Mouse (Mus musculus) limb, embryonic 11.5 days (tissue): Measurements from ENCODE around the gene Tada1. TPM values are rescaled to one million over a fixed set of nuclear protein-coding genes. Genes with fewer than 3 reads are reported as not detected.

Experiments
- ATAC-seq: fragments of 200-750 bp; cut with Nextera tagmentation; 2 replicates; pipeline ENCODE4 v1.8.0; 2017; ENCODE audit warnings: low read depth; ENCODE audit not compliant: insufficient number of reproducible peaks, low FRiP score, low TSS enrichment
- DNase-seq: peaks from one replicate; pipeline ENCODE4 v3.0.0-alpha.2; 2015; ENCODE audit warnings: low spot score
- H3K27ac ChIP-seq: fragments of 300-500 bp; sonication (generic); replicated peaks from 2 replicates; pipeline ENCODE4 v1.5.1; 2014; ENCODE audit warnings: low read depth, mild to moderate bottlenecking, low read length
- H3K27me3 ChIP-seq: fragments of 300-500 bp; sonication (generic); 2 replicates; pipeline ENCODE4 v1.6.1; 2014; ENCODE audit warnings: mild to moderate bottlenecking, low read length, mixed read lengths; ENCODE audit not compliant: control insufficient read depth, insufficient read depth
- H3K36me3 ChIP-seq: fragments of 300-500 bp; sonication (generic); 2 replicates; pipeline ENCODE4 v1.6.1; 2014; ENCODE audit warnings: mild to moderate bottlenecking, low read length, moderate library complexity, mixed read lengths; ENCODE audit not compliant: control insufficient read depth, insufficient read depth
- H3K4me1 ChIP-seq: fragments of 300-500 bp; sonication (generic); 2 replicates; pipeline ENCODE4 v1.6.1; 2014; ENCODE audit warnings: low read length, mixed read lengths; ENCODE audit not compliant: control insufficient read depth, insufficient read depth
- H3K4me2 ChIP-seq: fragments of 300-500 bp; sonication (generic); 2 replicates; pipeline ENCODE4 v1.6.1; 2014; ENCODE audit warnings: low read depth, mild to moderate bottlenecking, moderate library complexity; ENCODE audit not compliant: severe bottlenecking
- H3K4me3 ChIP-seq: fragments of 300-500 bp; sonication (generic); 2 replicates; pipeline ENCODE4 v1.5.1; 2014; ENCODE audit warnings: low read depth, low read length
- H3K9ac ChIP-seq: fragments of 300-500 bp; sonication (generic); 2 replicates; pipeline ENCODE4 v1.6.1; 2014; ENCODE audit warnings: mild to moderate bottlenecking, low read length
- H3K9me3 ChIP-seq: fragments of 300-500 bp; sonication (generic); 2 replicates; pipeline ENCODE4 v1.6.1; 2016; ENCODE audit warnings: low read length; ENCODE audit not compliant: control insufficient read depth
- WGBS: fragments of 180-500 bp; shearing (Covaris S2); extraction: QIAGEN DNeasy Blood & Tissue Kit; methylation state at CpG from one replicate; pipeline ENCODE4 v1.1.7; 2014; 5-methylcytosine and 5-hydroxymethylcytosine counted together
- polyA plus RNA-seq: library from polyadenylated mRNA; unstranded; fragments of >200 nt; fragmentation: Nextera tagmentation; extraction: Ambion mirVana; gene quantifications from 2 replicates; pipeline ENCODE4 v1.2.1, GENCODE M21; 2014

Tada1 gene
- polyA plus RNA-seq, 1 experiment from 2014 or later: 67.8 TPM

DNA sequence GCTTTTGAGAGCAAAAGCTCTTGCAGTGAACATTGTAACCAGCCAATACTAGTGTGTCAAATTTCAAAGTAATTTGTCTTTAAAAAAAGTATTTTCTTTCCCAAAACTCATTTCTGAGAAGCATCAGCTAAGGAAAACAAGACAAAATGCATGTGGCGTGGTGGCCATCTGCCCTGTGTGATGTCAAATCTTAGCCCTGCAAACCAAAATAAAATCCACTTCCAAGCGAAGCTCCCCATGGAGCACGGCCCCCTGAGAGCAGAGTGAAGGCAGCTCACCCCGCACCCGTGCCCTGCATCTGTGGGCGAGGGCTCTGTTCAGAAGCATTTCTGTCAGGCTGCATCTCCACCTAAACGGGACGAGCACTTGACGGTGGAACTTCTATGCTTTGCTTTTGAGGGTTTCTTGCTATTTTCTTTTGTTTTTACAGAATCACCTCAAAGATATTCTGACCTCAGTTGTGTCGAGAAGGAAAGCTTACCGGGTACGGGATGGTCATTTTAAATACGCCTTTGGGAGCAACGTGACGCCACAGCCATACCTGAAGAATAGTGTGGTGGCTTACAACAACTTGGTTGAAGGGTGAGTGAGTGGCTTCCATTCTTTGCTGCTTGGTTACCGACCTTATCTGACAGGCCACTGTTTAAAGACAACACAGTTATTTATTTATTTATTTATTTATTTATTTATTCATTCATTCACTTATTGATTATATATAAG is 10.7 kb downstream of the Tada1 start:
- no peak for DNase-seq
- H3K36me3 ChIP-seq: peaks cover 36% of the 10 kb centered on the region
- WGBS: 95% methylated on average over 16 of the region's 16 CpGs

DNA sequence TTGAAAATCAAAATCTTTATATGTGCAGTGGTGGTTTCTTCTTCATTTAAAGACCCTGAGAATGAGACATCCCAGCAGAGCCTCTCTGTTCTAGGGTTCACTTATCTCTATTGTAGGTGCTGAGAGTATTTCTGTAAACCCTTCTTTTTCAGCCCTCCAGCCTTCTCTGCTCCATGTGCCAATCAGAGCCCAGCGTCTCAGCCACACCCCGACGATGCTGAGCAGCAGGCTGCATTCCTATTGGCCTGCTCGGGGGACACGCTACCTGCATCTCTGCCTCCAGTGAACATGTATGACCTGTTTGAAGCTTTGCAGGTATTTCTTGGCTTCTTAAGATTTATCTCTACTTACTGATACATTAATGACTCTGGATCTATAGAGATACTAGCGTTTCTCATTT is 12.8 kb downstream of the Tada1 start:
- Histone ChIP-seq H3K4me1 (no peaks in the 10 kb centered on the region), H3K9ac (no peak overlapping the region), H3K4me2 (no peak overlapping the region), H3K4me3 (no peak overlapping the region), H3K36me3 (peaks cover 32% of the 10 kb centered on the region), H3K9me3 (no peaks in the 10 kb centered on the region), H3K27ac (no peak overlapping the region), H3K27me3 (no peaks in the 10 kb centered on the region)
- DNase-seq: no peak
- WGBS: 93% methylated on average over 6 of the region's 6 CpGs
- ATAC-seq: no peak

More for the DNA sequence above, 10.7 kb downstream of the Tada1 start:
- Histone ChIP-seq H3K9me3 (no peaks in the 10 kb centered on the region), H3K27ac (no peak overlapping the region), H3K4me1 (no peaks in the 10 kb centered on the region), H3K4me2 (no peak overlapping the region), H3K27me3 (no peaks in the 10 kb centered on the region), H3K9ac (no peak overlapping the region), H3K4me3 (no peak overlapping the region)
- ATAC-seq: no peak

DNA sequence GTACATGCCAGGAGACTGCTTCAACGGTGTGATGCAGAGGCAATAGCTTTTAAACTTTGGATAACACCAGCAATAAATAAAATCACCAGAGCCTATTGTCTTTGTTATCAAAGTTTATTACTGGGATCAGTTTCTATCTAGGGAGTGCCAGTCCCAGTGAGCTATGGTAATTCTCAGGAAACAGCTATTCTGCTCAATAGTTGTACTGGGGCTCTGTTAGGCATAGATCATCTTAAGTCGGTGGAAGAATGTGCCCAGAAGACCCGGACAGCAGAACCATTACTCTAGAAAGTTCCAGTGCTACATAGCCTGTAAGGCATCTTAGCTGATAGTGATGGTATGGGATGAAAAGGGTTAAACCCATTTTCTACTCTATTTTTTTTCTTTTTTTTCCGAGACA is 15.9 kb downstream of the Tada1 start:
- DNase-seq: peak; percentile 13
- Histone ChIP-seq H3K4me1 (no peaks in the 10 kb centered on the region), H3K27me3 (no peaks in the 10 kb centered on the region), H3K4me2 (no peak overlapping the region), H3K27ac (no peak overlapping the region), H3K9ac (no peak overlapping the region), H3K9me3 (no peaks in the 10 kb centered on the region), H3K36me3 (peaks cover 31% of the 10 kb centered on the region), H3K4me3 (no peak overlapping the region)
- 81% methylated on average over 4 of the region's 4 CpGs for WGBS
- ATAC-seq: no peak

DNA sequence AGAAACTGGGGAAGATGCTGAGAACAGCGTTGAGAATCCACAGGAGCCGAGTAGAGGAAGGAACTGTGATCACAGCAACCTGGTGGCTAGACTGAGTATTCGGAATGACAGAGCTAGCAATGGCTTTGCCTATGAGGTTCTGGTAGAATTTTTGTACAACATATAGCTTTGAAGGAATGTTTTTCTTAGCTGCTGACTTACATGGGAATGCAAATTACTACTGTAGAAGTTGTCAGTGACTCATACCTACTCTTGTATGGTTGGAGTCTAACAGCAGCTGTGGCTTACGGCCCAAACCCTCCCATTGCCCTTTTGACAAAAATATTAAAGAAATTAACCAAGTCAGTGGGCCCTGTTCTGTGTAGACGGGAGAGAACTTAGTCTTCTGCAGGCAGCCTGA is 16.8 kb downstream of the Tada1 start:
- no peak overlapping the region for H3K9ac ChIP-seq
- H3K9me3 ChIP-seq: no peaks in the 10 kb centered on the region
- DNase-seq (no peak), ATAC-seq (no peak)
- no peaks in the 10 kb centered on the region for H3K27me3 ChIP-seq
- no peak overlapping the region for H3K4me2 ChIP-seq
- H3K36me3 ChIP-seq: peaks cover 27% of the 10 kb centered on the region
- no peaks in the 10 kb centered on the region for H3K4me1 ChIP-seq
- H3K27ac ChIP-seq: no peak overlapping the region
- WGBS: 91% methylated on average over 5 of the region's 5 CpGs
- H3K4me3 ChIP-seq: no peak overlapping the region

DNA sequence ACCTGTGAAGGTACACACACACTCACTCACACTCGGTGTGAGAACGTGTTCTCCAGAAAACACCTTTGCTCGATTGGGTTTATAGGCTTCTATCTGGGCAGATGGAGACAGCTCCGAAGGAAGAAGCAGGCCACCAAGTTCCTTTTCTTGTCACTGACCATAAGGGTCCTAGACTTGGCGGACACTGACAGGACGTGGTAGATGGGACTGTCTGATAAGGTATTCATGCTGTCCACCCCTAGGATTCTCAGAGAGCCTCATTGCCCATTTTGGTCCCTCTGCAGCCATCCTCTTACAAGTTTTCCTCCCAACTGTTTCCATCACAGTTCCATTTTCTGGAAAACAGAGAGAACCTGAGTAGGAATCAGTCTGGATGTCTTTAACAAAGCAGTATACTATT is 17.5 kb downstream of the Tada1 start:
- H3K27me3 ChIP-seq: no peaks in the 10 kb centered on the region
- H3K4me2 ChIP-seq: no peak overlapping the region
- H3K36me3 ChIP-seq: peaks cover 23% of the 10 kb centered on the region
- no peaks in the 10 kb centered on the region for H3K9me3 ChIP-seq
- H3K27ac ChIP-seq: no peak overlapping the region
- H3K9ac ChIP-seq: no peak overlapping the region
- no peaks in the 10 kb centered on the region for H3K4me1 ChIP-seq
- 96% methylated on average over 6 of the region's 6 CpGs for WGBS
- no peak overlapping the region for H3K4me3 ChIP-seq
- DNase-seq (no peak), ATAC-seq (no peak)

DNA sequence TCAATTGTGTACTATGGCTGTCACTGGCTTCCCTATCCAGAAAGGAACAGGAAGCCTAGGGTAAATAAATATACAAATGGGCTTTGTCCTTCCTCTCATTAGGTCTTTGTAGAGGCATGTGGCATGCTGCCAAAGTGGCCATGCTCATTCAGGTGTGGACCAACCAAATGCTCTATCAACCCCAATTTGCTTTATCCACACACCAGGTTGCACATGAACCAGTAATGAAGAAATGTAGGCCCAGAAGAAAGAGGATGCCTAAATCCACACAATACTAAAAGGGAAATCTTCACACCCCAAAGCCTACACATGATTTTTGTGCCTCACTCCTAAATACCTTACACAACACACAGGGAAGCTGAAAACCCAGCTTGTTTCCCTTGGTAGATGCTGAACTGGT is 22.6 kb downstream of the Tada1 start:
- DNase-seq: no peak
- Histone ChIP-seq H3K4me2 (no peak overlapping the region), H3K4me1 (peaks cover 5% of the 10 kb centered on the region), H3K4me3 (no peak overlapping the region), H3K36me3 (peaks cover 18% of the 10 kb centered on the region; the same call in 1 of the 2 replicates), H3K9me3 (no peaks in the 10 kb centered on the region), H3K9ac (no peak overlapping the region), H3K27ac (no peak overlapping the region), H3K27me3 (no peaks in the 10 kb centered on the region)
- no peak for ATAC-seq

DNA sequence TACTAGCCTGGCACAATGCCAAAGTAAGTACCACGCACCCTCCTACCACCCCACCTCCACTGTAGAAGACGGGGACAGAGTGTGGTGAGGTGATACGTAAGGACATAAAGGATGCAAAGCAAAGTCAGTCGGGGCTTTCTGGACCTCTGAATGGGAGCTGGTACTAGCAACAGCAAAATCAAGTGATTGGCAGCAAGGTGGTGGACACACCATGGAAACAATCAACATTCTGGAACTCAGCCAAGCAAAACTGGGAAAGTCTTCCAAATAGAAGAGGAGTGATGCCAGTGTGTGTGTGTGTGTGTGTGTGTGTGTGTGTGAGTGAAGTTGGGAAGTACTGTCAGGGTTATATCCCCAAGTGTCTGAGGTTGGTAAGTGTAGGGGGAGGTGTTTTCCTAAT is 23.1 kb downstream of the Tada1 start:
- no peak overlapping the region for H3K4me3 ChIP-seq
- DNase-seq: no peak
- no peaks in the 10 kb centered on the region for H3K27me3 ChIP-seq
- no peak overlapping the region for H3K9ac ChIP-seq
- no peaks in the 10 kb centered on the region for H3K9me3 ChIP-seq
- H3K4me1 ChIP-seq: peaks cover 5% of the 10 kb centered on the region
- no peak overlapping the region for H3K4me2 ChIP-seq
- H3K36me3 ChIP-seq: peaks cover 20% of the 10 kb centered on the region; the same call in 1 of the 2 replicates
- no peak overlapping the region for H3K27ac ChIP-seq
- no peak for ATAC-seq
- 93% methylated on average over 4 of the region's 4 CpGs for WGBS

DNA sequence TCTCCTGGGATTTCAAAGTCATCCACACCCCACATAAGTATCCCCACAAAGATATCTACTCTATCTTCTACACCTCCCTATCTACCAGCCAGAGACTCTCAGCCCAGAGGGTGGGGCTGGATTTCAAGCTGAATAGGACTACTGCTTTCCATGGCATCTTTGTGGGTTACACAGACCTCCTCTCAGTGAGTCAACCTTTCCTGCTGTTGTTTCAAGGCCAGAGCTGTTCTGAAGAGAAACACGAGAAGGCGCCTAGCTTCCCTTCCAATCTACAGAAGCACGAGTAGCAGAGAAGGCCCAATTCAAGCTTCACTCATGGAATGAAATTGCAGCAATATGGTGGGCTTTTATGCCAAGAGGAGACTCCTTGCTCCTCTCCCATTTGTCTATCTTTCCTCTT is 24.9 kb downstream of the Tada1 start:
- peaks cover 17% of the 10 kb centered on the region; the same call in 1 of the 2 replicates for H3K36me3 ChIP-seq
- H3K9me3 ChIP-seq: no peaks in the 10 kb centered on the region

More for the DNA sequence above, 24.9 kb downstream of the Tada1 start:
- Histone ChIP-seq H3K4me2 (no peak overlapping the region), H3K9ac (no peak overlapping the region), H3K4me3 (no peak overlapping the region), H3K4me1 (peaks cover 10% of the 10 kb centered on the region), H3K27me3 (no peaks in the 10 kb centered on the region), H3K27ac (no peak overlapping the region)
- DNase-seq: no peak
- WGBS: 84% methylated on average over 3 of the region's 3 CpGs
- ATAC-seq: no peak
